Mouse (Mus musculus) large intestine, adult 2 months (tissue): ENCODE measurements around the gene Lrcol1. TPM values are rescaled to one million over a fixed set of nuclear protein-coding genes. Genes with fewer than 3 reads are reported as not detected.

Experiments
- DNase-seq: peaks from one replicate; pipeline ENCODE4 v3.0.0-alpha.2; 2012; ENCODE audit warnings: low read depth, low spot score
- WGBS: fragments of 180-500 bp; shearing (Covaris S2); methylation state at CpG from one replicate; pipeline ENCODE4 v1.1.7; 2018; 5-methylcytosine and 5-hydroxymethylcytosine counted together
- polyA plus RNA-seq: library from polyadenylated mRNA; depleted of rRNA; stranded (reverse); fragments of >200 nt; gene quantifications from 2 replicates; pipeline ENCODE4 v1.2.3, GENCODE M21; 2012; rRNA removed

Lrcol1 gene
- polyA plus RNA-seq, 1 experiment = not detected

DNA sequence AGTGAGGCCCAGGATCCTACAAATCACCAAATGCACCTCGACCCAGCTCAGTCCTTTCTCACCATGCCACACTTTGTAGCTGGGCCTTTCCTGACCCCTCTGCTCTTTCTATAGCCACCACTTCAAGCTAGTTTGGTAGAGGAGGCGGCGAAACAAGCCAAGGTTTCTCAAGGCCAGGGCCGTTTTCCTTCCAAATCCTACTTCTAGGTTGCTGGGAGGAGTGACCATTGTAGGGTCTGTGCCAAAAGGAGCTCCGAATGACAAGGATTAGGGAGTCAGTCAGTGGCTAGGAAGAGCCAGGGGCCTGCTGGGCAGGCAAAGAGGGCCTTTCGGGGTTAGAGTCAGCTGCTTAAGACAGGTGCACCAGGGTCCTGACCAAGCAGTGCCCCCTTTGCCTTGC is 40.0 kb downstream of the Lrcol1 start:
- WGBS = 86% methylated on average over 6 of the region's 6 CpGs

DNA sequence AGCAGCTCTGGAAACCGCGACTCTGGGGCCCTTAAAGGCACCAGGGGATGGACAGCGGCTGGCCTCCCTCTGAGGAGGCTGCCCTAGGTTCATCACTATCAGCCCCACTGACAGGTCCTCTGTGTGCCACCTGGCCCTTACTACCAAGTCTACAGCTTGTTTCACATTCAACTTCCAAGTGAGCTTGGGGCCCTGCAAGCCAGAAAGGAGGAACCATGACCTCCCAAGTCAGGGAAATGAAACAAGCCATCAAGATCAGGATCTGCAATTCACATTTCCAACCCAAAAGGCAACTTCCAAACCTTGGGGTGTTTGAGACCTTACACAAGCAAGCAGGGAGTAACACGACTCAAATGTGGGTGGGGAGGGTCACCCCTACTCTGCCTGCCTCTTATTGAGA is 40.7 kb downstream of the Lrcol1 start:
- WGBS = 88% methylated on average over 4 of the region's 4 CpGs
- DNase-seq = no peak

More for the DNA sequence above, 40.0 kb downstream of the Lrcol1 start:
- DNase-seq = no peak

DNA sequence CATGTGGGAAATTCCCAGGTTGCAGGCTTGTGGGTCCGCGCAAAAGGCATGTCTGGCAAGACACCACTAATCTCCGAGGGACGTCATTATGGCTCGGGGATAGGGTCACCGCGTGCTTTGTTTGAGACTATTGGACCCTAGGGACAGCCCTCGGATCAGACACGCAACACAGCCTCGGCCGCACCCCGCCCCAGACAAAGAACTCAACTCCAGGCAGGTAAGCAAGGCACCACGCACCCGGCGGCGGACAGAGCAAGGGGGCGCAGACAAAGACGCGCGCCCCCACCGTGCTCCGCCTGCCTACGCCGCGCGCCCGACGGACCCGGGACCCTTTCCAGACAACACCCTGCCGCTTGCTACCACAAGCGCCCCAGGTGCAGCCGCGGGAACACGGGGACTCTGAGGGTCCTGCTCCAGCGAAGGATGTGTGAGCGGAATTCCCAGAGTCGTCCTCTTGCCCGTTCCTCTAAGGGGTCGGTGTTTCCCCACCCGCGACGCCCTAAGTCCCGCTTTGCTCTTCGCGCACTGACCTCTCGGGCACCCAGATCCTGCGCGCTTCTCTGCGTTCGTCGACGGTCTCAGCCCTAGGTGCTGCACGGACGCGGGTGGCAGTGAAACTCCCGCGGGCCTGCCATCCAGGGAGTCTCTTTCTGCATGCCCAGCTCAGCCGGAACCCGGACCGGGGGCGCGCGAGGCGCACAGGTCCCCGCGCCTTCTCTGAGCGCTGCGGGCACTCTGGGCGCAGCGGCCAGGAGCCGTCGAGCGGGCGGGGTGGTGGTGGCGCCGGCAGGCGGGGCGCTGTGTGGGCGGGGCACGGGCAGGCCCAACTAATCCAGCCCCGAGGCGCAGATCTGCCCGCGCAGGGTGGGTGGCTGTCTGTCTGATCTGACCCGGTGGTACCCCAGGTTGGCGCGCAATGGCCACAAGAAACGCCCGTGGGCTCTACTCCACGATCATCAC is 42.1 kb downstream of the Lrcol1 start:
- no peak for DNase-seq
- WGBS = 3% methylated on average over 90 of the region's 90 CpGs

DNA sequence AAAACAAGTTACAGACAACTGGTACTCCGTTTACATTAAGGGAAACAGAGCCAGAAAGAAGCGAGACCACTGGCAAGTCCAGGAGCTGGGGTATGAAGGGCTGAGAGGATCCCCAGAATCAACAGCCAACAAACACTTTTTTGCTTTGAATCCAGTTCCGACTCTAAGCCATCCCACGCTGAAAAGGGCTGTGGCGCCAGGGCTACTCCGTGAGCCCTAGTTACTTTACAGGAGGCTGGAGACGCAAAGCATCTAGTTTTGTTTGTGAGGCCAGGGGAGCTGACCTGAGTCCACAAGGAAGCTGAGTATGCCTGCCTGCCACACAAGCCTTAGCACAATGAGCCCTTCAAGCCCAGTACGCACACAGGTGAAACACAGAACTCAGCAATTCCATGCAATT is 42.8 kb downstream of the Lrcol1 start:
- WGBS = 25% methylated on average over 8 of the region's 8 CpGs
- no peak for DNase-seq

DNA sequence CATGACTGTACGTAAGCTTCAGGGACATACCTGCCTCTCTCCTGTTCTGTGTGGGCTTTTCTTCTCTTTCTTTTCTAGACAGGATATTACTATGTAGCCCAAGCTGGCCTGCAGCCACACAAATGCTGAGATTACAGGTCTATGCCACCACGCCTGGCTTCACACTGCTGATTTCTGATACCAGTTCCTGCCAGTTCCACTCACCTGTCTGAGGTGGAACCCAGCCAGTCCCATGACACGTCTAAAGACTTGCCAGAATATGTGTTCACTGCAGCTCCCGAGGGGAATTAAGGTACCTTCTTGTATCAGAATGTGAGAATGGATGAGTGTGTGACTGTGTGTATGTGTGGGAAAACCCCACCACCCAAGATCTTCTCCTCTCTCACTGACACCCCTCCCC is 46.1 kb downstream of the Lrcol1 start:
- DNase-seq = no peak
- 64% methylated on average over 4 of the region's 4 CpGs for WGBS

DNA sequence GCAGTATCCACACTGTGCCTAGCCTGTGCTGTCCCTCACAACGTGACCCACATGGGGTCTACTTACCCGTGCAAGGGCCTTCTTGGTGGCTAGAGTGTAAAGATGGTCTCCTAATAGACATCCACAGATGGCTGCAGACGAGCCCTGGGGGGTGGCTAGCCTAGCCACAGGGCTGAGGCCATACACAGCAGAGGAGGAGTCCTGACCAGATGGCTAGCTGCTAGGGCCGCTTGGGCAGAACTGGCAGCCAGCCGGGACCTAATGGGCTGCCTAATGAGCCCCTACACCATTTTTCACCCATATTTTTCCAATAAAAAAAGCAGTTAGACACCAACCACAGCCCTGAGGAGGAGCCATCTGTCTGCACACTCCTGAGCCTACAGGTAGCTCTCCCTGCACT is 48.2 kb downstream of the Lrcol1 start:
- no peak for DNase-seq
- WGBS = 91% methylated on average over 5 of the region's 5 CpGs

DNA sequence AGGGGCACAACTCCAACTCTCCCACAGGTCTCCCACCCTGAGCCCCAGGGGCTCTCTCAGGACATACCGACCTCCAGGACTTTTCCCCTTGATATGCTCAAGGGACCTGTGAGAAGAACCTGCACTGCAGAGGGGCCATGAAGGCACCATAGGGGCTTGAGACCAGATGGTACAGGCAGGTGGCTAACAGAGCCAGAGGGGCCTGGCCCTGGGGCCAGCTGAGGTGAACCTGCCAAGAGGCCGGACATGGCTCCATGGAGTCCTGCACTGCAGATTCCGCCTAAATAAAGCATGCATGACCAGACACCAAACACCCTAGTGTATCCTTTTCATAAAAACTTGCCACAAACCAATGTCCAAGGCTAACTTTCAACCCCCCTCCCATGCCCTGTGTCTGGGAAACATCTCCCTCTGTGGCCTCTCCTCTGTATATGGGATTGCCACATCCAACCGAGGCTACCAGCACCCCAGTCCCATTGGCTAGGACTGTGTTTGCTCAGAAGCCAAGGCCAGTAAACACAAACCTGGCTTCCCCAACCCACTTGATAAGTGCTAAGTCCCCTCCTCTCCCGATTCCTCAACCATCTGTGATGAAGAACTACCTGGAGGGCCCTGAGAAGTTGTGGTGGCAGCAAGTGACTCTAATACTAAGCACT is 50.6 kb downstream of the Lrcol1 start:
- DNase-seq = no peak
- 73% methylated on average over 5 of the region's 5 CpGs for WGBS

DNA sequence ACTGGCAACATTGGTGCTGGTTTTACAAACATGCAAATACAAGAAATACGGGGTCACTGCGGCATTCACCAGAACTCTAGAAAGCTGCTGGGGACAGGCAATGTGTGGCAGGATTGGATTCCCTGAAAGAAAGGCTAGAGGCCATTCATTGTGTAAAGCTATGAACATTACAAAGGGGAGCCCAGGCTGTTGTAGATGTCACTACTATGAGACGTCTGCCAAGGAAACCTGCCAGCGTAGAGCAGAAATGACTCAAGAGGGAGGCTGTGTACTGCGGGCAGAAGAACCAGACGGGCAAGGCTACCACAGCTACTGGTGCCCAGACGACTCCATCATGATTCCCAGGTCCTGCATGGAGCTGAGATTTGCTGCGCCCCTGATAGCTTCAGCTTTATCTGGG is 56.6 kb downstream of the Lrcol1 start:
- DNase-seq = no peak
- WGBS = 92% methylated on average over 8 of the region's 8 CpGs

DNA sequence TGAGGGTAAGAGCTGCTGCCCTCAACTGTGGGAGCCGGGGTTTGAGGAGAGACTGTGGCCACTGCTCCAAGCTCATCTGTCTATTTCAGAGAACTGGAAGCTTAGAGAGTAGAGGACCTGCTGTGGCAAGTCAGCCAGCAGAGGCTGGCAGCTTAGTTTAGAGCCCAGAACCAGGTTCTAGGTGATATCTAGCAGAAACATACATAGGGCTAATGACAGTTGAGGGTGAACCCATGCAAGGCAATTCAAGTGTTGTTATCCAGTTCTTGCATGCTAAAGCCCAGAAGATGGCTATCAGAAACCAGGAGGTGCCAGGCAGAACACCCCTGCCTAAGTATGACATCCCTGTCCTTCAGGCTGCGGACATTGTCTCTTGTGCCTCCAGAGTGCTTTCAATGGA is 58.0 kb downstream of the Lrcol1 start:
- WGBS = 92% methylated on average over 2 of the region's 2 CpGs

DNA sequence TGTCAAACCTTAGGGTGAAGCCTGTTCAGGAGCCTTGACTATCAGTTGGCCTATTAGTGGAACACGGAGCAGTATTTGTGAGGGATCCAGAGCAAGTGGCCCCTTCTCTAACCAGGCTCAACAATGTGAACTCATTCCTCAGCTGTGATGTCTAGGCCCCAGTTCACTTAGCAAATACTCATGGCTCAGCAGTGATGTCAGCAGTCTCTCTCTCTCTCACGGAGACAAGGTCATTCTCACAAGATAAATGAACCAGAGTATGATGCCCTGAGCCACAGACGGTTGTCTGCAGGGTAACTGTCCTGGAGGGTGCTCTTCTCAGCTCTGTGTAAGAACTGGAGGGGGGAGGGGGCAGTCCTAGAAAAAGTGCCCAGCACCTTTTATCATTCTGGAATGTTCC is 59.4 kb downstream of the Lrcol1 start:
- 72% methylated on average over 3 of the region's 3 CpGs for WGBS
- DNase-seq = no peak

More for the DNA sequence above, 58.0 kb downstream of the Lrcol1 start:
- no peak for DNase-seq

Other genes with a start within 250 kb of the Lrcol1 start
- 0.36 and 0.49 TPM in 2 replicates for gene Plcxd1, start 244.8 kb upstream of the Lrcol1 start, polyA plus RNA-seq
- 70.5 and 76.0 TPM in 2 replicates for gene Gtpbp6, start 236.5 kb upstream of the Lrcol1 start, polyA plus RNA-seq
- gene Zfp605, start 234.6 kb upstream of the Lrcol1 start, polyA plus RNA-seq = 0.30 and 0.44 TPM in 2 replicates
- 34.2 and 51.3 TPM in 2 replicates for gene Chfr, start 208.9 kb upstream of the Lrcol1 start, polyA plus RNA-seq
- gene Golga3, start 168.0 kb upstream of the Lrcol1 start, polyA plus RNA-seq = 4.7 and 8.6 TPM in 2 replicates
- 4.7 and 7.2 TPM in 2 replicates for gene Ankle2, start 113.7 kb upstream of the Lrcol1 start, polyA plus RNA-seq
- gene Pgam5, start 74.8 kb upstream of the Lrcol1 start, polyA plus RNA-seq = 19.0 and 21.0 TPM in 2 replicates
- 5.1 and 5.9 TPM in 2 replicates for gene Pxmp2, start 58.5 kb upstream of the Lrcol1 start, polyA plus RNA-seq
- 12.3 and 14.4 TPM in 2 replicates for gene Pole, start 58.4 kb upstream of the Lrcol1 start, polyA plus RNA-seq
- 4.9 and 5.0 TPM in 2 replicates for gene P2rx2, start 1.5 kb upstream of the Lrcol1 start, polyA plus RNA-seq
- gene Fbrsl1, start 103.8 kb downstream of the Lrcol1 start, polyA plus RNA-seq = 31.2 and 40.4 TPM in 2 replicates
- gene Galnt9, start 199.6 kb downstream of the Lrcol1 start, polyA plus RNA-seq = 0.26 and 0.27 TPM in 2 replicates